Mouse (Mus musculus): ENCODE measurements around the gene Ceacam12. TPM values are rescaled to one million over a fixed set of nuclear protein-coding genes. Genes with fewer than 3 reads are reported as not detected.

The Ceacam12 gene
- polyA plus RNA-seq (2012; ENCODE audit: low replicate concordance): not detected in 2 replicates

DNA sequence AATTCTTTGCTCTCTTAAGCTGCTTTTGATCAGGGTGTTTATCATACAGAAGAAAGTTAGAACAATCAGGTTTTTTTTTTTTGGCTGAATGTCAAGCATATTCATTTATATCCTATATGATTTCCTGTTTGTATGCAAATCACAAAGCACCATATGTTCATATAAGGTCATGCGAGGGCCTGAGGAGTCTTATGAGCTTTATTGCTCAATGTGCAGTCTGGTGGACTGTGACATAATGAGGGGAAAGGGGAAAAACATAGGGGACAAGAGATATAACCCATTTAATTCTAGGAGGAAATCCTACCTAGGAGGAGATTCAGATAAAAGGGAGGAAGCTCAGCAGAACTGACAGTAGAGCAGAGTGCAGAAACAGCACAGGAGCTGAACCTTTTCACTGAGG, at the start of gene Ceacam12:
TSS of gene Ceacam12 (plus strand) at position 301 of the 400 bp plus-strand sequence.

Other genes starting within 250 kb of the Ceacam12 start
- gene Gm5155, start 194.2 kb upstream of the Ceacam12 start, polyA plus RNA-seq (2012; ENCODE audit: low replicate concordance): 0.05 and 0.08 TPM in 2 replicates
- not detected in 2 replicates for gene Ceacam11, start 93.8 kb upstream of the Ceacam12 start, polyA plus RNA-seq (2012; ENCODE audit: low replicate concordance)
- gene Ceacam13, start 56.0 kb upstream of the Ceacam12 start, polyA plus RNA-seq (2012; ENCODE audit: low replicate concordance): not detected in 2 replicates
- not detected in 2 replicates for gene Igfl3, start 110.6 kb downstream of the Ceacam12 start, polyA plus RNA-seq (2012; ENCODE audit: low replicate concordance)
- gene Mill1, start 179.4 kb downstream of the Ceacam12 start, polyA plus RNA-seq (2012; ENCODE audit: low replicate concordance): not detected in 2 replicates

Measured in leukemia stem cell, adult 10-12 weeks (primary cell).